Mouse (Mus musculus) gastrocnemius, adult 2 months (tissue): ENCODE results near the gene Draxin. TPM values are rescaled to one million over a fixed set of nuclear protein-coding genes. Genes with fewer than 3 reads are reported as not detected.
A peak's percentile ranks its signal among the peaks of the same experiment; 100 is the strongest.

Source experiments
- DNase-seq: peaks from one replicate; pipeline ENCODE4 v3.0.0; 2022
- H3K27ac ChIP-seq: fragments of 200-600 bp; 2 replicates; pipeline ENCODE4 v1.8.1; 2022; ENCODE audit warnings: mild to moderate bottlenecking
- H3K4me3 ChIP-seq: fragments of 200-600 bp; 2 replicates; pipeline ENCODE4 v1.8.1; 2022; ENCODE audit warnings: mild to moderate bottlenecking, moderate library complexity
- CTCF ChIP-seq: fragments of 200-600 bp; IDR thresholded peaks from 2 replicates; pipeline ENCODE4 v1.8.1; 2022; ENCODE audit warnings: antibody characterized with exemption, mild to moderate bottlenecking, moderate library complexity
- intact Hi-C: fragments of 180-260 bp; cut with DNase I; formaldehyde crosslinking; loops from one replicate; pipeline ENCODE4 v1.15.1; 2025
- total RNA-seq, 2 experiments: library from RNA; stranded (reverse); gene quantifications; 2 replicates each; pipeline ENCODE4 v1.2.3; 2021

Draxin gene
- total RNA-seq, 2 experiments from 2014 or later: 0.03 TPM; not detected in 1

DNA sequence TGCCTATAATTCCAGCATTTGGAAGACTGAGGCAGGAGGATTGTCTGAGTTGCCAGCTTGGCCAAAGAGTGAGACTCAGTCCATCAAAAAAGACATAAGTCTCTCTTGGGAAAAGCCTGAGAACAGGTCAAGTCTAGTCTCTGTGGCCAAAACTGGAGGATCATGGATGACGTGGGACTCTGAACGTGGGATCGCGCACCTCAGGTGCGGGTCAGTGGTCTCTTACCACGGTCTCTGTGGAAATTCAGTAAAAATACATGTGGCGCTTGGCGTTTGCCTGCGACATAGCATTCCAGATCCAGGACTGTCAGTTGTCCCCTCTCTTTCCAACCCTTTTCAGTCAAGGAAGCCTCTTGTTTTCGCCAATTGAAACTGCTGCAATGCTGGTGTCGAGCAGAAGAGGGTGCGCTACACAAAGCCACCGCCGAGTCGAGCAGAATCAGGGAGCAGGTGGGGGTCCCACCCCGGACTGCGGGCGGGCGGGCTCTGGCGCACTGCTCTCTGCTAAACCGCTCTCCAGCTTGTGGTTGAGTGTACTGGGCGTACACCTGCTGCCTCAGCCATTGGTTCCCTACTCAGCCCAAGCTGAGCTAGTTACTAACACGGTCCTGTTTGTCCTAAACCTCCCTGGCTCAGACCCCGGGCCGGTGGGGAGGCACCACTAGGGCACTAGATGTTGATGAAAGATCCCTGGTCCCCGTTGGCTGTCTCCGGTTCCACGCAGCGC, 28.5 kb downstream of the Draxin start:
- intact Hi-C loops: no loop called here
- Histone ChIP-seq H3K27ac (peak overlapping the region; percentile 48), H3K4me3 (peak overlapping the region; percentile 58)
- DNase-seq: peak; percentile 64
- peak; percentile 67 for TF ChIP-seq CTCF

DNA sequence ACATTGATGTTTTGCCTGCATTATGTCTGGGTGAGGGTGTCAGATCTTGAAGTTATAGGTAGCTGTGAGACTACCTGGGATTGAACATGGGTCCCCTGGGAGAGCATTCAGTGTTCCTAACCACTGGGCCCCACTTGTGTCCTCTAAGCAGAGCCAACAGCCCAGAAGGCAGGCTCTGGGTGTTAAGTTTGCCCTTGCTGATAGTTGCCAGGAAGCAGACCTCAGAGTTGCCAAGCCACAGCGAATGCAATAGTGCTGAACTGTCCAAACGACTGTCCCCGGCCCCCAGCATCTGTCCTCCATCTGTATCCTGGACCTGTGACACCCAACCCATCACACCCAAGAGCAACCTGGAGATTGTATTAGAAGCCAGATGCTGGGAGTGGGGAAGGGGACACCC, 31.8 kb downstream of the Draxin start:
- Histone ChIP-seq H3K27ac (no peak overlapping the region), H3K4me3 (no peak overlapping the region)
- intact Hi-C loops: no loop called here
- TF ChIP-seq CTCF: no peak
- no peak for DNase-seq

- Histone ChIP-seq H3K4me3 (no peak overlapping the region), H3K27ac (no peak overlapping the region)
- no peak for TF ChIP-seq CTCF
- DNase-seq: no peak
- intact Hi-C loops: no loop called here
These were observed 32.6 kb downstream of the Draxin start for GRCm38 (mm10) chr4:148097936-148098335.

- Histone ChIP-seq H3K27ac (no peak overlapping the region), H3K4me3 (no peak overlapping the region)
- DNase-seq: no peak
- TF ChIP-seq CTCF: no peak
- intact Hi-C loops: no loop called here
These were observed 35.4 kb downstream of the Draxin start for GRCm38 (mm10) chr4:148095081-148095480.

- no peak for TF ChIP-seq CTCF
- Histone ChIP-seq H3K4me3 (no peak overlapping the region), H3K27ac (no peak overlapping the region)
- intact Hi-C loops: no loop called here
- no peak for DNase-seq
These were observed 36.3 kb downstream of the Draxin start for GRCm38 (mm10) chr4:148094161-148094560.

GRCm38 (mm10) chr4:148092551-148093271, 37.8 kb downstream of the Draxin start:
- intact Hi-C loops: no loop called here
- peak overlapping the region; percentile 25; the same call in 1 of the 2 replicates for H3K27ac ChIP-seq
- no peak for TF ChIP-seq CTCF
- DNase-seq: no peak
- no peak overlapping the region for H3K4me3 ChIP-seq

DNA sequence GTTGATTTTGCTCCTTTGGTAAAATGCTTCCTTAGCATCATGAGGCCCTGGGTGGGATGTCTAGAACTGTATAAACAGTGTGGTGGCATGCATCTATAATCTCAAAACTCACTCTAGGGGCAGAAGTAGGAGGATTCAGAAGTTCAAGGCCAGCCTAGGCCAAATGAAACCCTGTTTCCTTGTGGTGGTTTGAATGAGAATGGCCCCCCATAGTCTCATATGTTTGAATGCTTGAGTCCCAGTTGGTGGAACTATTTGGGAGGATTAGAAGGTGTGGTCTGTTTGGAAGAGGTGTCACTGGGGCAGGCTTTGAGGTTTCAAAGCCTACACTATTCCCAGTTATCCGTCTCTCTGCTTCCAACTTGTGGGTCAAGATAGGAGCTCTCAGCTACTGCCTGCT, 39.3 kb downstream of the Draxin start:
- Histone ChIP-seq H3K27ac (no peak overlapping the region), H3K4me3 (no peak overlapping the region)
- DNase-seq: no peak
- no peak for TF ChIP-seq CTCF
- intact Hi-C loops: no loop called here

DNA sequence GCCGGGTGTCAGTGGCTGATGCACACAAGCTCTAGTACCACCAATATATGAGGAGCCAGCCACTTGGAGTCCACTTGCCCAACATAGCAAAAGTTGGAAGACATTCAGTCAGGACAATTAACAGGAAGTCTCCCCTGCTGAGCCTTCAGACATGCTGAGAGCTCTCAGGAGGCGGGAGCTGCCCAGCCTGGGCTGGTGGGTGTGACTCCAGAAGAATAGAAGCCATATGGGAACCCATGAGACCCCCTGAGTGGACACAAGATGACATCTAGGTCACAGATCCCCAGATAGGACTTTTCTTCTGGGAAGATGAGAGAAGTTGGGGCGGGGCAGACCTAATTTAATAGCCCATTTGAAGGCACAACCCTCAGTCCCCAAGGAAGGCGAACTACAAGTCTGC, 41.3 kb downstream of the Draxin start:
- intact Hi-C loops: loop anchor here (5.0 kb wide), 1 partner anchor 47 kb away; no protein-coding TSS in a partner anchor
- H3K27ac ChIP-seq: no peak overlapping the region
- H3K4me3 ChIP-seq: no peak overlapping the region
- TF ChIP-seq CTCF: no peak
- DNase-seq: no peak

DNA sequence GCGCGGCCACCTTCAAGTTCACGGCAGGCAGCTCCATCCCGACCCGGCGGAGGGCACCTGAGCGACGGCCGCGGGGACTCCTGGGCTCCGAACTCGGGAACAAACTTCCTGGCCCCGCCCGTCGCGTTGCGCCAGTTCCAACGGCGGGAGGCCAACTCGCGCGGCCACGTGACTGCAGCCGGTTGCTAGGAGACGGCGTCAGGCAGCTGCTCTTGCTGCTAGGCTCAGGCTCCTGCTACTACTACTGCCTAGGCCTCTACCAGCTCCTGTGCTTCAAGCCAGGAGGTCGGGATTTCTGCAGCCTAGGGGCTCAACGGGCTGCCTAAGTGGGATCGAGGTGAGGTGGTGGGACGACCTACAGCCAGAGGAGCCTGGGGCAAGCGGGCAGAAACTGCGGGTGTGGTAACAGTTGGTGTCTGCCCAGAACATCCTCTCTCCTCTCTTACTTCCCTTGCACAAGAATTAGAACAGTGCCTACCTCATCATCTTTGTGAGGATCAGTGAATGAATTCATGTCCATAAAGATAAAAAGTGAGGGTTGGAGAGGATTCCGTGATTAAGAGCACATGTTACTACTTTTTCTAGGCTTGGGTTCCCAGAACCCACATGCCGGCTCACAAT, 42.5 kb downstream of the Draxin start, which contains the start of gene Agtrap:
Gene Agtrap, minus strand, starts transcription at position 125 of the 621 bp plus-strand sequence.
- intact Hi-C loops: loop anchor here (5.0 kb wide), 1 partner anchor 46 kb away; no protein-coding TSS in a partner anchor
- DNase-seq: peak; percentile 98
- no peak for TF ChIP-seq CTCF
- Histone ChIP-seq H3K27ac (peak within 1 kb of the TSS; percentile 94), H3K4me3 (peak within 1 kb of the TSS; percentile 96)

- no peak for TF ChIP-seq CTCF
- Histone ChIP-seq H3K4me3 (peak overlapping the region; percentile 96), H3K27ac (peak overlapping the region; percentile 94)
- intact Hi-C loops: loop anchor here (5.0 kb wide), 1 partner anchor 45 kb away; no protein-coding TSS in a partner anchor
- peak; percentile 64 for DNase-seq
These were observed 43.2 kb downstream of the Draxin start for GRCm38 (mm10) chr4:148087091-148087906.

DNA sequence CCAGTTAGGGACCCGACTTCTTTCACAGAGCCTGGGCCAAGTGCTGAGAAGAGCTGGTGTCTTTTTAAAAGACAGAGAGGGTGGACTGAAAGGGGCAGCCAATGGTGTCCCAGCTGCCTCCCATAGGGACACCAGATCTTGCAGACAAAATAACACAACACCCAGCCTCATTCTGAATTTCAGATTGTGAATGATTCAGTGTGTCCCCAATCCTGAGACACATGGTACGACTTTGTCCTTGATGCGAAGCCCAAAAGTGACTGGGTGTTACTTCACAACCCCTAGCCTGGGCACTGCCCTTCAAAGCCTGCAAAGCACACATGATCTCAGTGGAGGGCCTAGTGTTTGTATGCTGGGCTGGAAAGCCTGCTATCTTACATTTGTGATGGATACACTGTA, 44.6 kb downstream of the Draxin start:
- H3K4me3 ChIP-seq: peak overlapping the region; percentile 96
- no peak for TF ChIP-seq CTCF
- intact Hi-C loops: loop anchor here (5.0 kb wide), 1 partner anchor 44 kb away; no protein-coding TSS in a partner anchor
- peak; percentile 44 for DNase-seq
- peak overlapping the region; percentile 94 for H3K27ac ChIP-seq
